Mouse (Mus musculus) heart, embryonic 14.5 days (tissue): Measurements from ENCODE around the gene Ric8b. TPM values are rescaled to one million over a fixed set of nuclear protein-coding genes. Genes with fewer than 3 reads are reported as not detected.
A peak's percentile ranks its signal among the peaks of the same experiment; 100 is the strongest.

Experiments
- ATAC-seq: fragments of 200-750 bp; cut with Nextera tagmentation; 2 replicates; pipeline ENCODE4 v1.8.0; 2017; ENCODE audit warnings: low read depth, moderate TSS enrichment; ENCODE audit not compliant: insufficient number of reproducible peaks, insufficient read depth, low FRiP score
- H3K27ac ChIP-seq, 2 experiments: fragments of 200-500 bp in 1 of 2; fragments of 300-500 bp in 1 of 2; sonication (generic) in 1 of 2; replicated peaks in 1 of 2; 2 replicates each; pipeline ENCODE4 v1.5.1; 2012 to 2014; ENCODE audit warnings: low read depth in 2 of 2, low read length in 2 of 2, control low read depth in 1 of 2, mild to moderate bottlenecking in 1 of 2, mixed read lengths in 1 of 2; ENCODE audit not compliant: control insufficient read depth in 1 of 2, insufficient read depth in 1 of 2
- H3K27me3 ChIP-seq: fragments of 300-500 bp; sonication (generic); 2 replicates; pipeline ENCODE4 v1.6.1; 2014; ENCODE audit warnings: mild to moderate bottlenecking, low read length, control low read depth; ENCODE audit not compliant: control insufficient read depth, insufficient read depth
- H3K36me3 ChIP-seq: fragments of 300-500 bp; sonication (generic); 2 replicates; pipeline ENCODE4 v1.6.1; 2014; ENCODE audit warnings: mild to moderate bottlenecking, control low read depth, low read length, mixed read lengths; ENCODE audit not compliant: control insufficient read depth, insufficient read depth
- H3K4me1 ChIP-seq, 2 experiments: fragments of 200-500 bp in 1 of 2; fragments of 300-500 bp in 1 of 2; sonication (generic) in 1 of 2; 2 replicates each; pipeline ENCODE4 v1.6.1; 2012 to 2014; ENCODE audit warnings: low read length in 2 of 2, control low read depth in 1 of 2, mixed read lengths in 1 of 2; ENCODE audit not compliant: control insufficient read depth in 2 of 2, insufficient read depth in 2 of 2
- H3K4me2 ChIP-seq: fragments of 300-500 bp; sonication (generic); 2 replicates; pipeline ENCODE4 v1.6.1; 2014; ENCODE audit warnings: mild to moderate bottlenecking, low read length
- H3K4me3 ChIP-seq, 2 experiments: fragments of 200-500 bp in 1 of 2; fragments of 300-500 bp in 1 of 2; sonication (generic) in 1 of 2; 2 replicates each; pipeline ENCODE4 v1.5.1; 2012 to 2014; ENCODE audit warnings: low read length in 2 of 2, mild to moderate bottlenecking in 2 of 2, control low read depth in 1 of 2, low read depth in 1 of 2, moderate library complexity in 1 of 2; ENCODE audit not compliant: control insufficient read depth in 1 of 2, insufficient read depth in 1 of 2
- H3K9ac ChIP-seq: fragments of 300-500 bp; sonication (generic); 2 replicates; pipeline ENCODE4 v1.6.1; 2014; ENCODE audit warnings: mild to moderate bottlenecking, low read length
- H3K9me3 ChIP-seq: fragments of 300-500 bp; sonication (generic); 2 replicates; pipeline ENCODE4 v1.6.1; 2016; ENCODE audit warnings: low read length, control low read depth; ENCODE audit not compliant: control insufficient read depth
- WGBS: fragments of 180-500 bp; shearing (Covaris S2); extraction: QIAGEN DNeasy Blood & Tissue Kit; methylation state at CpG from one replicate; pipeline ENCODE4 v1.1.7; 2014; 5-methylcytosine and 5-hydroxymethylcytosine counted together
- polyA plus RNA-seq: library from polyadenylated mRNA; unstranded; fragments of >200 nt; fragmentation: Nextera tagmentation; extraction: Ambion mirVana; gene quantifications from 2 replicates; pipeline ENCODE4 v1.2.1, GENCODE M21; 2014

Ric8b gene
- polyA plus RNA-seq, 1 experiment from 2014 or later, result 17.2 TPM

DNA sequence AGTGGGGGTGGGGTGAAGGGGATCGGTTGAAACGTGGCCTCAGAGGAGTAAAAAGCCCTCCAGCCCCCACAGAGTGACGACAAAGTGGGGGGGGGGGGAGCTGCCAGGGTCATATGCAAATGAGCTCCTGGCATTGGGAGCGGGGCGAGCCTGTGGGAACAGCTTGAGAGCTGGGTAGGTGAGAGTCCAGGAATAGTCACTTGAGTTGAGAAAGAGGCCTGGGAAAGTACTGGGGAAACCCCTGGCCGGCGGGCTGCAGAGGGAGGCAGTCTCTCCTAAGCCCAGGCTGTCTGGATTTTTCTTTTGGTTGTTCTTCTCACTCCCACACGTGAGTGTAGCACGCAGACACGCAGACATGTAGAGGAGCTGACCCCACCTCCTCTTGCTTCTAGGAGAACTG is 120.7 kb downstream of the Ric8b start:
- no peaks in the 10 kb centered on the region for H3K27me3 ChIP-seq
- no peak overlapping the region for H3K4me3 ChIP-seq
- H3K36me3 ChIP-seq, result no peaks in the 10 kb centered on the region
- peaks cover 0 to 2% of the 10 kb centered on the region in 2 experiments; a peak in 1 of 4 replicates for H3K4me1 ChIP-seq
- no peak overlapping the region for H3K9ac ChIP-seq
- WGBS, result 54% methylated on average over 10 of the region's 10 CpGs
- no peak overlapping the region for H3K27ac ChIP-seq
- H3K4me2 ChIP-seq, result no peak overlapping the region
- ATAC-seq, result no peak
- 0 out of 2 replicates have a peak, but pooled peaks cover 3% of the 10 kb centered on the region for H3K9me3 ChIP-seq

DNA sequence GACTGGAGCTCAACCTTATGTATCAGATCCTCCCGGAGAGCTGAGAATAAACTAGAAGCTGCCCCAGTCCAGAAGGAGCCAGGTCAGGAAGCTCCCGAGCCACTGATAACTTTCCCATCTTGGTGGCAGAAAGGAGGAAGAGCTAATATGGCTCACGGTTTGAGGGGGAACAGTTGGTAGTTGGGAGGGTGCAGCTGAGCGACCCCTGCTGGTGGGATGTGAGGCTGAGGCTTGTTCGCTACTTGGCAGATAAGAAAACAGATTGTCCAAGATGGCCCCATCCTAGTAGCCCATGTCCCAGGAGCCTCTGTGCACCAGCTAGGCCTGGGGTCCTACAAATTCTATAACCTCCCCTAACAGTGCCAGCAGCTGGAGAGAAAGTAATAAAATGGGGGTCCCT is 121.4 kb downstream of the Ric8b start:
- Histone ChIP-seq H3K36me3 (no peaks in the 10 kb centered on the region), H3K9ac (no peak overlapping the region), H3K27ac (no peak overlapping the region), H3K27me3 (no peaks in the 10 kb centered on the region), H3K4me1 (peaks cover 0 to 2% of the 10 kb centered on the region in 2 experiments; a peak in 1 of 4 replicates), H3K4me3 (no peak overlapping the region), H3K4me2 (no peak overlapping the region), H3K9me3 (0 out of 2 replicates have a peak, but pooled peaks cover 3% of the 10 kb centered on the region)
- no peak for ATAC-seq
- WGBS, result 80% methylated on average over 5 of the region's 5 CpGs

DNA sequence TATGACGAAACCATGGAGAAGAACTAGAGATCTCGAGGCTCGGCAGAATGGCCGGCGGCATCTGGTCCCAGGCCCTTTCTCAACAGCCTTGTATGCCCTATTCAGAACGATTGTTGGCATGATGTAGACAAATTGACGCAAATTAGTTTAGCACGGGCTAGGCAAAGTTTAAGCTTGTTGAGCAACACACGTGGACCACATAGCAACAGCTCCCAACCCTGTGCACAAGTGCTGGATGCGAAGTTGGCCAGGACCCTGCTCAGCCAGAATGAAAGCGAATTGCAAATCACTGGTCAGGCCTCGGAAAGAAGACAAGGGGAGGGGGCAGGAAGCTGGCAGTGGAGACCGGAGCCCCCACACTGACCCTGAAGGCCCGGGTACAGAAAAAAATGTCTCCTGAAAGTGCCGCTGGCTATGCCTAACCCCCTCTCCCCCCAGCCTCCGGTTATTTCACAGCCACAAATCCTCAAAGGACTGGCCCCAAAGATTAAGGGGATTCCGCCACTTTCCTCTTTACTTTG is 126.8 kb downstream of the Ric8b start:
- 0 out of 2 replicates have a peak, but pooled peaks have one; percentile 11 for ATAC-seq
- no peaks in the 10 kb centered on the region for H3K27me3 ChIP-seq
- no peaks in the 10 kb centered on the region for H3K9me3 ChIP-seq
- peak overlapping the region; percentile 64 to 79 for H3K27ac ChIP-seq
- H3K4me1 ChIP-seq, result peaks cover 0 to 7% of the 10 kb centered on the region in 2 experiments; a peak in 2 of 4 replicates
- peak overlapping the region; percentile 68 for H3K4me2 ChIP-seq
- peak overlapping the region; percentile 29 to 42 for H3K4me3 ChIP-seq
- H3K9ac ChIP-seq, result peak overlapping the region; percentile 66
- WGBS, result 24% methylated on average over 17 of the region's 17 CpGs
- H3K36me3 ChIP-seq, result no peaks in the 10 kb centered on the region

- H3K27ac ChIP-seq, result peak overlapping the region; percentile 64 to 79
- peak overlapping the region; percentile 29 to 42 for H3K4me3 ChIP-seq
- H3K4me1 ChIP-seq, result peaks cover 0 to 7% of the 10 kb centered on the region in 2 experiments; a peak in 2 of 4 replicates
- no peaks in the 10 kb centered on the region for H3K36me3 ChIP-seq
- peak overlapping the region; percentile 66 for H3K9ac ChIP-seq
- H3K4me2 ChIP-seq, result peak overlapping the region; percentile 68
- no peaks in the 10 kb centered on the region for H3K27me3 ChIP-seq
- H3K9me3 ChIP-seq, result no peaks in the 10 kb centered on the region
- 6% methylated on average over 24 of the region's 24 CpGs for WGBS
- no peak for ATAC-seq
Observed at GRCm38 (mm10) chr10:85044732-85045720, 127.6 kb downstream of the Ric8b start.

DNA sequence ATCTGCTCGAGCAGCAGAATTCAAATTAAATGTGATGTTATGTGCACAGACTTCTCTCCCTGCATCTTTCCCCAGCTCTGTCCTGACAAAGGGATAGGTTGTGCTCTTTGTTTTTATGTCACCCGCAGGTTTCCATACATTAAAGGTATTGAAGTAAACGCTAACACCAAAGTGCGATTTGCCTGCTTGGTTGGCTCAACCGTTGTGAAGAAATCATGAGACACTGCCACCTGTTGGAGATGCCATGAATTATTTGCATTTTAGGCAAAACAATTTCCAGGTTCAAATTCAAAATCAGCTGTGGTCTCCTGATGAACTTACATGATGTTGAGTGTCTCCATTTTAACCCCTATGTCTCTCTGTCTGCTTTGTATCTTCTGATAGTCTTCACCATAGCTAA is 129.2 kb downstream of the Ric8b start:
- Histone ChIP-seq H3K36me3 (no peaks in the 10 kb centered on the region), H3K4me2 (no peak overlapping the region), H3K27ac (no peak overlapping the region), H3K27me3 (no peaks in the 10 kb centered on the region), H3K4me1 (peaks cover 0 to 7% of the 10 kb centered on the region in 2 experiments; a peak in 2 of 4 replicates), H3K9me3 (no peaks in the 10 kb centered on the region), H3K9ac (no peak overlapping the region), H3K4me3 (no peak overlapping the region)
- no peak for ATAC-seq
- WGBS, result 38% methylated on average over 5 of the region's 5 CpGs

DNA sequence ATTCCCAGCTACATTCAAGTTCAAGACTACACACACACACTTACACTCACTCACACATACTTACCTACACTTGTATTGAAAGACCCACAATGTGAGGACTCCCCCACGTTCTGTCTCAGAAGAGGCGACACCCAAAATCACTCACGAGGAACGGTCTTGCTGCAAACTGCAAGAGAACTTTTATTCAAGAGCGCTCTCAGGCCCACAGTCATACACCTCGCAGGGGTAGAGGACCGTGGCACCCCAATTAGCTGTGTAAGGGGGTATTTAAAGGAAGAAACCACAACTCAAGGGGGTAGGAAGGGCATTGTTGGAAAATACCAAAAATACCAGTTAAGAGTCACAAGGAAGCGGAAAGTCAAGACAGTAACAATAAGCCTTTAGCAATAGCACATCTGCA is 130.6 kb downstream of the Ric8b start:
- Histone ChIP-seq H3K4me1 (peaks cover 0 to 7% of the 10 kb centered on the region in 2 experiments; a peak in 2 of 4 replicates), H3K9me3 (no peaks in the 10 kb centered on the region), H3K4me2 (no peak overlapping the region), H3K27ac (no peak overlapping the region), H3K4me3 (no peak overlapping the region), H3K36me3 (no peaks in the 10 kb centered on the region), H3K27me3 (no peaks in the 10 kb centered on the region), H3K9ac (no peak overlapping the region)
- WGBS, result 91% methylated on average over 8 of the region's 8 CpGs
- ATAC-seq, result no peak

DNA sequence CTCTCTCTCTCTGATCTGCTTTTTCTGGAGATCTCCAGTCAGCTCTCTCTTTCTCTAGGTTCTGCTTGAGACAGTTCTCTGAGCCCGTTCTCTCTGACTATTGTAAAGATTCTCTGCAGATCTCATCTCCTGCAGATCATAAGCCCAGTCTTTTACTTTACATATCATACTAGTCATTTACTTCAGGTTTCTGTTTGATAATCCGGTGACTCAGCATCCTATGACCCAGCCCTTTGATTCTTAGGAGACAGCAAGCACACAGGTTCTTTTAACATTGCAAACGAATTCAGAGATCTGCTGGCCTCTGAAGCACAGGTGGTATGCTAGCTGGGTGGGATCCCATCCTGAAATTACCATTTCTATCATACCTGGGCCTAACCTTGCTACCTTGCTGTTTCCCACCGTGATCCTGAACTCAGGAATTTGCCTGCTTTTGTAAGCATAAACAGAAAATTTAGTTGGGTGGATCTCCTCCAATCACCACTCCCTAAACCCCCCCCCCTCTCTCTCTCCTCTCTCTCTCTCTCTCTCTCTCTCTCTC is 133.3 kb downstream of the Ric8b start:
- ATAC-seq, result no peak

More for the DNA sequence above, 133.3 kb downstream of the Ric8b start:
- WGBS, result 45% methylated on average over 4 of the region's 4 CpGs
- H3K4me1 ChIP-seq, result no peaks in the 10 kb centered on the region
- no peaks in the 10 kb centered on the region for H3K36me3 ChIP-seq
- H3K4me2 ChIP-seq, result no peak overlapping the region
- H3K27ac ChIP-seq, result no peak overlapping the region
- no peaks in the 10 kb centered on the region for H3K27me3 ChIP-seq
- no peaks in the 10 kb centered on the region for H3K9me3 ChIP-seq
- H3K4me3 ChIP-seq, result no peak overlapping the region
- no peak overlapping the region for H3K9ac ChIP-seq
